Mouse (Mus musculus) cortical plate, adult 2 months (tissue): Measurements from ENCODE around the gene Unc79.

Experiments
- CTCF ChIP-seq: fragments of 200-500 bp; IDR thresholded peaks from 2 replicates; pipeline ENCODE4 v1.5.1; 2011; ENCODE audit warnings: mild to moderate bottlenecking, control low read depth, low read length; ENCODE audit not compliant: insufficient read depth; ENCODE audit errors: extremely low read depth
- POLR2A ChIP-seq: fragments of 200-500 bp; IDR thresholded peaks from 2 replicates; pipeline ENCODE4 v1.6.1; 2011; ENCODE audit warnings: mild to moderate bottlenecking, low read length, control low read depth; ENCODE audit not compliant: insufficient read depth; ENCODE audit errors: extremely low read depth

- TF ChIP-seq POLR2A (no peak), CTCF (no peak)
Observed at GRCm38 (mm10) chr12:103062133-103062532, 113.5 kb downstream of the Unc79 start.
